In genomic region chr7:65918431-65918830, GRCm38 (mm10) we compare ENCODE assay signal across 20 mouse cellular contexts. TPM values are rescaled to one million over a fixed set of nuclear protein-coding genes. Genes with fewer than 3 reads are reported as not detected.
DNase-seq lines count a peak whose midpoint lies in the region; TF ChIP-seq lines count a peak whose summit lies in the region.
"Had no signal": no experiment of that assay in that cellular context is flagged by ENCODE, and none has a peak within 500 bp of the region (broad histone marks: within the 10 kb centered on the region; RNA-seq: fewer than 3 reads in every experiment).

No protein-coding gene starts in this region.

- H3K4me3 ChIP-seq in testis, adult 2 months (ENCODE audit: control insufficient read depth, low read depth, low read length): peak overlapping the region; percentile 76
- H3K4me3 ChIP-seq: embryonic facial prominence, embryonic 10.5 days; embryonic facial prominence, embryonic 12.5 days; forebrain, embryonic 13.5 days; forebrain, embryonic 15.5 days had no signal

- no peak for TF ChIP-seq POLR2A in testis, adult 2 months (IDR thresholded peaks at IDR 0.05; ENCODE audit: control insufficient read depth, low read depth, low read length)

- DNase-seq in testis, postnatal 14 days (ENCODE audit: low spot score): no peak
- peak; percentile 61 for DNase-seq in R1 (ENCODE audit: low read depth, low spot score)
- DNase-seq in adrenal gland, adult (ENCODE audit: inconsistent age in 2 of 2, low spot score in 1 of 2): no peak
- DNase-seq in spleen, postnatal 36 days (ENCODE audit: low spot score in 2 of 2): no peak
- DNase-seq: adrenal gland, adult 8-10 months; adrenal gland, postnatal 14 days; adrenal gland, postnatal 36 days; cerebellum, adult 11-12 months; cerebellum, adult 2 months; cerebellum, adult 9-10 months; cerebellum, postnatal 10 days; cerebellum, postnatal 25 days; forebrain, postnatal 0 days had no signal

- H3K27me3 ChIP-seq in testis, adult 2 months (ENCODE audit: control insufficient read depth, insufficient read depth, low read length): no peaks in the 10 kb centered on the region
- H3K27me3 ChIP-seq: embryonic facial prominence, embryonic 12.5 days; forebrain, embryonic 13.5 days; forebrain, embryonic 15.5 days; Patski had no signal

- no peak for TF ChIP-seq CTCF in testis, adult 2 months (IDR thresholded peaks at IDR 0.05; ENCODE audit: control insufficient read depth, insufficient read depth, insufficient replicate concordance, low read depth, low read length)

- H3K36me3 ChIP-seq in testis, adult 2 months (ENCODE audit: control insufficient read depth, insufficient read depth, low read length): no peaks in the 10 kb centered on the region
- H3K36me3 ChIP-seq: embryonic facial prominence, embryonic 10.5 days; embryonic facial prominence, embryonic 12.5 days; forebrain, embryonic 15.5 days; G1E had no signal

- peak overlapping the region; percentile 9; the same call in 1 of the 2 replicates for H3K27ac ChIP-seq in testis, adult 2 months (ENCODE audit: control insufficient read depth, insufficient read depth, low read depth, low read length)
- H3K27ac ChIP-seq: embryonic facial prominence, embryonic 10.5 days; embryonic facial prominence, embryonic 12.5 days; forebrain, embryonic 13.5 days; forebrain, embryonic 15.5 days had no signal

- H3K4me1 ChIP-seq in testis, adult 2 months (ENCODE audit: control insufficient read depth, insufficient read depth, low read length): no peaks in the 10 kb centered on the region
- H3K4me1 ChIP-seq: forebrain, embryonic 15.5 days had no signal

RNA-seq across cellular contexts. Expression of gene Pcsk6, which starts 56.9 kb away (rescaled TPM):
- 4.6 TPM in 2 replicates for polyA plus RNA-seq in testis, adult 2 months (2012; rRNA removed)
- polyA plus RNA-seq: G1E had no signal
